Mouse (Mus musculus) urinary bladder, postnatal 4 days (tissue): ENCODE results near the gene Cyp11a1.

Source experiments
- DNase-seq, 2 experiments: peaks; one replicate each; pipeline ENCODE4 v3.0.0; 2021 to 2022; ENCODE audit warnings: low spot score in 2 of 2

Cyp11a1 gene

DNA sequence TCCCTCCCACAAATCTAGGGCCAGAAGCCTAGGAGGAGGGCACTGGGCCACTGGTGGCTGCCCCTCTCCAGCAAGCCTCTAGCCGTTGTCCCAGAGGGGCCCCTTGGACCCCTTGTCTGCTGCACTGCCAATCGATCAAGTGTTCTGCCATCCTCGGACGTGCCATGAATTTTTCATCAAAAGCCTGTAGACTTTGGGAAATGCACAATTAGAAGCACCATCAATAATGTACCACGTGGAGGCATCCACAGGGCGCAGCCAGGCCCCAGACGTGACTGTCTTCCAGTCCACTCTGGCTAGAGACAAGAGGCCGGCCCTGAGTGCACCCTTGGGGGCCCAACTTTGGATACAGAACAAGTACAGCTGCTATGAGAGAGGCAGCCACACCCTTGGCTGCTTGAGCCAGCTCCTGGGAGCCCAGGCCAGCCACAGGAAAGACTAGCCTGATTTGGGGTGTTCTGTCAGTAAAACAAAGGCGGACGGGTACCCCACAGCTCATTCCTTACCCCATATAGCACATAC is 37.3 kb downstream of the Cyp11a1 start:
- no peak for DNase-seq

GRCm38 (mm10) chr9:58044828-58045227 is 38.6 kb downstream of the Cyp11a1 start:
- DNase-seq: no peak

GRCm38 (mm10) chr9:58045646-58046045 is 39.4 kb downstream of the Cyp11a1 start:
- no peak for DNase-seq

GRCm38 (mm10) chr9:58047061-58047460 is 40.9 kb downstream of the Cyp11a1 start:
- DNase-seq: no peak

- DNase-seq: no peak
These were observed 42.4 kb downstream of the Cyp11a1 start for GRCm38 (mm10) chr9:58048621-58049020.

DNA sequence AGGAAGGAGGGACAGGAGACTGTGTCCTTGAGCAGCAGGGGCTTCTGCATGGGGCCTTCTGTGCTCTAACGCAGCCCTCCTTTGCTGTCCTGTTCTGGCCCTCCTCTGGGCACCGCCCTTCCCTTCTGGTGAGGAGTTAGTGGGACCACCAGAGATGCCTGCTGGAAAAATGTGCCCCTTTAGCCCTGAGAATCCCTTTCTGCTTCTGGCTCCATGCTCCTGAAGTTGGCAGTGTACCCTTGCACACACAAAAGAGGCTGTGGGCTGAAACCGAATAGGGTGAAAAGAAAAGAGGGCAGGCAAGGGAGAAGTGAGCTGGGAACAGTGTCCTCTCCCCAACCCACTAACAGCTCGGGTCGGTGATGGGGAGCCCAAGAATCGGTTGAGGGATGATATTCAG is 43.0 kb downstream of the Cyp11a1 start:
- DNase-seq: no peak

- DNase-seq: no peak
These were observed 43.6 kb downstream of the Cyp11a1 start for GRCm38 (mm10) chr9:58049861-58050260.

DNA sequence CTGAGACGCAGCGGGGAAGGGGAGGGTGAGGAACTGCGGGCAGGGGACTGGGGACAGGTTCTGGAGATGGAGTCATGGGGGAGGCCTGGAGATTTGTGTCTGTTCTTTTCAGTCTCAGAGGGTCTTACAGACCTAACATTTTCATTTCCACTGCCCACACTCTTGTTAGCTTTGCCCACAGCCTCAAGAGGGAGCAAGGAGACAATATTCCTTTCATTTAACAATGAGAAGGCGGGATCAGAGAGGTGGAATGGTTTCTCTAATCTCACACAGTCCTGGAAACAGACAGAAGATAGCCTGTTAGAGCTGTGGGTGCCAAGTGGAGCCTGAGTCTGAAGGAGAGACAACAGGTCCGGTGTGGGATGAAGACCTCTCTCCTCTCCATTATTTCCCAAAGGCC is 45.7 kb downstream of the Cyp11a1 start:
- no peak for DNase-seq

DNA sequence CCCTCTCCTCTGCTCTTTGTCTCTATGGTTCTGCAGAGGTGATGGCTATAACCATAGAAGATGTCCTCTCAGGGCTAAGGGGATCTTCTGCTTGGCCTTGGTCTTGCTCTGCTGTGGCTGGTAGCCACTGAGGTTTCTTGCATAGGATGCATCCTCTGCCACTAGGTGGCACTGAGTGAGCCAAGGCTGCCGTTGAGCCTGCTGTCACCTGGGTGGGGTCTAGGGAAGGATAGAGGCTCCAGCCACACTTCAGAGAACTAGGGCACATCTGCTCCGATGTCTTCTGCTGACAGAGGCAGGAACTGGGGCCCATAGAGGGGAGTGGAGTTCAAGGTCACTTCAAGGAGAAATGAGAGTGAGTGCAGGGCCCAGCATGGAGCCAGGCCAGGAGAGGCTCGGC is 46.9 kb downstream of the Cyp11a1 start:
- DNase-seq: peak in 1 of 2 experiments; percentile 46

- DNase-seq: no peak
These were observed 47.3 kb downstream of the Cyp11a1 start for GRCm38 (mm10) chr9:58053544-58053943.

DNA sequence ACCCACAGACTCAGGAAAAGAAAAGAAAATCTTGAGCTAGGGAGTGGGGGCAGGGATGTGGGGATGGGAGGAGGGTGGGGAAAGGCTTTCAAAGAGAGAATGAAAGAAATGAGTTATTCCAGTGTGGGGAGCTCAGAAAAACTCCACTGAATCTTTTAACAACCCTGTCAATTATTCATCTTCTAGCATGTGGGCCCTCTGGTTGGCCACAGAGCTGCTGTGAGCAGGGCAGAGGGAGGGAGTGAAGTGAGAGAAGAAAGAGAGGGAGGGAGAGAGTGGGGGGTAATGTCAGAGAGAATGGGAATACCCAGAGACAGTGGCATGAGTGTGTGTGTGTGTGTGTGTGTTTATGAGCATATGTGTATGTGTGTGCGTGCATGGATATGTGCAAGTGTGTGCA is 47.8 kb downstream of the Cyp11a1 start:
- no peak for DNase-seq

DNA sequence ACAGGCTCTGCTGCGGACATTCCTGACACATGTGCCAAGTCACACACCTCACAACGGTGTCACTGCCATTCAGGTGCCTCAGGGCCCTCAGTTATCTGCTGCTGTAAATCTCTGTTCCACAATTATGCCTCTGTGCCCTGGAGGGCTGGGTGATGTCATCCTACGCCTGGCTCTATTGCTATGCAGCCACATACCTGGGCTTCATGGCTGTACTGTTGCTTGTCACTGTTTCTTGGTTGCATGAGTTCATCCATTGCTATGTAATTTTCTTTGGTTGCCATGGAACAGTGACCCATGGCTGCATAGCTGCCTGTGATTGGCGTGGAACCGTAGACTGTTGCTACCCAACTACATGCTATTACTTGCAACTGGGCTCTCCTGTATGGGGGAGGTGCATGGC is 49.5 kb downstream of the Cyp11a1 start:
- DNase-seq: no peak

DNA sequence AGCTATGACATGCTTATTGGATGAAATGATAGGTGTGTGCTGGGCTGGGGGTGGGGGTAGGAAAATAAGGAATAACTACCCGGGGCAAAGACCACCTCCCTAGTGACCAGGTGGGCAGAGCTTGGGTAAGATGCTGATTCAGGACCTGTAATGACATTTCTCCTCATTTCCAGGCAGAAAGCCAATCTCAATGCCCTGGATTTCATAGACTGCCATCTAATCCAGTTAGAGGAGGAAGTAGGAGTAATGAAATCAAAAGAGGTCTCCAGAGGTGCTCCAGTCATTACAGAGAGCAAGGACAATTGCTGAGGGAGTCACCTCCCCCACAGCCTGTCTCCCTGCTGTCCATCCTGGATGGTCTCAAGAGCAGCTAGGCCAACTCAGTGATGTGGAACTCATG is 53.7 kb downstream of the Cyp11a1 start:
- DNase-seq: no peak

- DNase-seq: peak in 1 of 2 experiments; percentile 77
These were observed 54.8 kb downstream of the Cyp11a1 start for GRCm38 (mm10) chr9:58060677-58061667.

- DNase-seq: no peak
These were observed 57.3 kb downstream of the Cyp11a1 start, which contains the start of gene Stra6 for GRCm38 (mm10) chr9:58063531-58063930. Gene Stra6, plus strand, starts transcription at chr9:58063788.

GRCm38 (mm10) chr9:58065532-58065931 is 59.3 kb downstream of the Cyp11a1 start:
- DNase-seq: no peak

DNA sequence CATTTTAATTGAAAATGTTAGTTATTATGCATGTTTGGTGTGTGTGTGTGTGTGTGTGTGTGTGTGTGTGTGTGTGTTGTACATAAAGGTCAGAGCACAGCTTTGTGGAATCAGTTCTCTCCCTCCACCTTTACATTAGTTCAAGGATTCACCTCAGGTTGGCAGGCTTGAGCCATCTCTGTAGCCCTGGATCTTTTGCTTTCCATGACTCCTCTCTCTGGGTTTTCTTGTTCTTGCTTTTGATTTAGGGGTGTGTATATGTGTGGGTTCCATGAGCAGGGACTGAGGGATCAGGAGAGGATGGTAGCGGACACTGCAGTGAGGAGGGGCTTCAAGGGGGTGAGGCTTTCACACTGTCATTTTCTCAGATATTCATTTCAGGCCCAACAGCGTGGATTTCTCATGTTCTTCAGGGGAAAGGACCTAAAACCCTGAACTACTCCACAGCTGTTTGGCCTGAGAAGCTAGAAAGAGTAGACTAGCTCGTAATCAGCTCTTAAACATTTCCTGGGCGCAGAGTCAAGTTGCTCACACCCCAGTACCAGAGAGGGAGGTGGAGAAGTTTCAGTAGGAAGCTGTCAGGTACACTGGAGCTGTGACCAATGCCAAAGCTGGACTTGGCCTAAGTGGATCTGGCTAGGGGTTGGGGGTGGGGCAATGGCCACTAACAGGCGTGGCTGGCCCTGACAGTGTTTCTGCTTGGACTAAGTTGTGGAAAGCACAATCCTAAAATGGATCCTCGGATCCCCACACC is 59.9 kb downstream of the Cyp11a1 start:
- DNase-seq: no peak

GRCm38 (mm10) chr9:58066731-58067095 is 60.5 kb downstream of the Cyp11a1 start:
- no peak for DNase-seq

DNA sequence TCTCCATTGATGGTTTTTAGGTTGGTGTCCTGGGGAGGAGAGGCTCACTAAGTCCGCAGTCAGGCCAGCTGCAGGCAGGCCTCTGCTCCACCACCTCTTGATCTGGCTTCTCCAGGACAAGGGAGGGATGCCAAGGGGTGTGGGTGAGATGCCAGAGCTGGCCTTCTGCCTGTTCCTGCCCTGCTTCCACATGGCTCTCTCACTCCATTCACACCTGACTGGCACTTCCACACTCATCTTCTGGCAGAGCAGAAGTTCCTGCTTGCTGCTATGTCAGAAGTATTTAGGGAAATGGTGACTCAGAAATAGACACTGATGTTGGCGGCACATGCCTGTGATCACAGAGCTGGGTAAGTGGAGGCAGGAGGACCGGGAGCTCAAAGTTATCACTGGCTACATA is 61.3 kb downstream of the Cyp11a1 start:
- no peak for DNase-seq

- DNase-seq: no peak
These were observed 68.3 kb downstream of the Cyp11a1 start for GRCm38 (mm10) chr9:58074561-58074960.
